Mouse (Mus musculus) lung, postnatal 0 days (tissue): ENCODE measurements around the gene Kctd11.

Experiments used
- CTCF ChIP-seq: IDR thresholded peaks from 2 replicates; pipeline ENCODE4 v1.5.1; 2016; ENCODE audit warnings: antibody characterized with exemption, mild to moderate bottlenecking
- EP300 ChIP-seq: IDR thresholded peaks from 2 replicates; pipeline ENCODE4 v1.6.1; 2016; ENCODE audit warnings: antibody characterized with exemption, mild to moderate bottlenecking, control low read depth

DNA sequence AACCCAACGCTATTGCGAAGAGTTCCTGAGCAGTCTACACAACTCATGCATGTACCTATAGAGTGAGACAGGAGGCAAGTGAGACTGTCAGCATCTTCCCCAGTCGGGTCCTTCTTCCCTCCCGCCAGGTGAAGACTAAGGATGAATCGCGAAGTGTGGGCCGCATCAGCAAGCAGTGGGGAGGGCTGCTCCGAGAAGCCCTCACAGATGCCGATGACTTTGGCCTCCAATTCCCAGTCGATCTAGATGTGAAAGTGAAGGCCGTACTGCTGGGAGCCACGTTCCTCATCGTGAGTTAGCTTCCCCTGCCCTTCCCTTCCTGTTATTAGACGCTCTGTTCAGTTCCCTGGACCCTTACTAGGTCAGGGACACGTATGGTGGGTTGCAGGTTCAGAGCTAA, 31.3 kb downstream of the Kctd11 start:
- TF ChIP-seq CTCF (no peak), EP300 (no peak)
